Mouse (Mus musculus) ES-E14 (cell line): ENCODE measurements at regions not wholly inside any gene's neighbourhood (a gene's known extent, or its start where the extent isn't known, plus 50 kb on each side); places are given as distances from the start of the nearest gene placed in this dataset.

Source experiments
- DNase-seq: peaks from one replicate; pipeline ENCODE4 v3.0.0-alpha.2; 2013; ENCODE audit warnings: low read depth, low spot score
- H3K27ac ChIP-seq: 2 replicates; pipeline ENCODE4 v1.5.1; 2012; ENCODE audit warnings: low read depth, mild to moderate bottlenecking, low read length, moderate library complexity, mixed read lengths; ENCODE audit not compliant: poor library complexity, insufficient read depth, severe bottlenecking
- H3K36me3 ChIP-seq: 2 replicates; pipeline ENCODE4 v1.6.1; 2012; ENCODE audit warnings: mild to moderate bottlenecking, low read length, moderate library complexity, mixed read lengths; ENCODE audit not compliant: control insufficient read depth, poor library complexity, insufficient read depth, severe bottlenecking
- H3K4me1 ChIP-seq, 2 experiments: fragments of 150-350 bp in 1 of 2; sonication (generic) in 1 of 2; 2 replicates each; pipeline ENCODE4 v1.6.1; 2012; ENCODE audit warnings: low read length in 2 of 2, mild to moderate bottlenecking in 1 of 2, mixed read lengths in 1 of 2; ENCODE audit not compliant: control insufficient read depth in 2 of 2, insufficient read depth in 2 of 2, poor library complexity in 1 of 2
- H3K4me3 ChIP-seq, 2 experiments: fragments of 150-350 bp in 1 of 2; sonication (generic) in 1 of 2; 2 replicates each; pipeline ENCODE4 v1.5.1; 2012; ENCODE audit warnings: low read length in 2 of 2, low read depth in 1 of 2, mild to moderate bottlenecking in 1 of 2, mixed read lengths in 1 of 2; ENCODE audit not compliant: insufficient read depth in 1 of 2, poor library complexity in 1 of 2, severe bottlenecking in 1 of 2
- H3K9ac ChIP-seq: 2 replicates; pipeline ENCODE4 v1.6.1; 2012; ENCODE audit warnings: low read depth, mild to moderate bottlenecking, low read length, mixed read lengths; ENCODE audit not compliant: poor library complexity, insufficient read depth, severe bottlenecking
- H3K9me3 ChIP-seq: fragments of 150-350 bp; sonication (generic); 2 replicates; pipeline ENCODE4 v1.6.1; 2012; ENCODE audit warnings: low read depth, mild to moderate bottlenecking, low read length; ENCODE audit not compliant: control insufficient read depth, insufficient read depth
- CHD2 ChIP-seq: IDR thresholded peaks from 2 replicates; pipeline ENCODE4 v1.6.1; 2014; ENCODE audit warnings: mild to moderate bottlenecking, low read depth, low read length, inconsistent platforms
- HCFC1 ChIP-seq: IDR thresholded peaks from 2 replicates; pipeline ENCODE4 v1.6.1; 2012; ENCODE audit warnings: low read length, inconsistent platforms, borderline replicate concordance; ENCODE audit not compliant: insufficient read depth
- MAFK ChIP-seq: IDR thresholded peaks from 2 replicates; pipeline ENCODE4 v1.6.1; 2014; ENCODE audit warnings: mild to moderate bottlenecking, low read depth, low read length, inconsistent platforms; ENCODE audit not compliant: insufficient read depth
- ZC3H11A ChIP-seq: IDR thresholded peaks from 2 replicates; pipeline ENCODE4 v1.6.1; 2012; ENCODE audit warnings: low read depth, mild to moderate bottlenecking, inconsistent platforms, low read length, borderline replicate concordance
- ZNF384 ChIP-seq: IDR thresholded peaks from 2 replicates; pipeline ENCODE4 v1.6.1; 2012; ENCODE audit warnings: low read depth, low read length, inconsistent platforms
- in situ Hi-C, 2 experiments: fragments of 600-800 bp; cut with MboI; formaldehyde crosslinking; loops; one replicate each; pipeline ENCODE4 v1.15.1; 2025; ENCODE audit warnings: low sequenced_read_pairs in 2 of 2, inconsistent platforms in 1 of 2; ENCODE audit not compliant: unreplicated experiment in 2 of 2

DNA sequence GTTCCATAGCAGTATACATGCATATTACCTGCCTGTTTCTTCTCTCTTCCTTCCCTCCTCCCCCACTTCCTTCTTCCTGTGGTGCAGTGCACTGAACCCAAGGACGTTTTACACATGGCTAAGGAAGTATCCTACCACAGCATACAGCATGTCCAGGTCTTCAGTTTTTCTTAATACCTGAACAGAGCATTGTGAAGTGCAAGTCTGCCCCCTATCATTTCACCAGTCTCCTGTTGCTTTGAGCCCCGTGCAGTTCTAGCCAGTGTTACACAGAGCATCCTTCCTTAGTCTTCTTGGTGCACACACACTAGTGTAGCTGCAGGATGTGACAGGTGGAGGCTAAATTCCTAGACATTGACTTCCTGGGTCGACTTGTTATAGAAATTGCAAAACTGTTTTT lies 53.7 kb upstream of the Foxb1 start:
- H3K9me3 ChIP-seq = no peaks in the 10 kb centered on the region
- H3K9ac ChIP-seq = no peak overlapping the region
- no peak overlapping the region for H3K4me3 ChIP-seq
- no peak overlapping the region for H3K27ac ChIP-seq
- H3K4me1 ChIP-seq = no peaks in the 10 kb centered on the region
- DNase-seq = no peak
- H3K36me3 ChIP-seq = no peaks in the 10 kb centered on the region
- in situ Hi-C loops = no loop called here
- no peak for TF ChIP-seq MAFK
- TF ChIP-seq HCFC1 = no peak
- TF ChIP-seq ZC3H11A = no peak
- no peak for TF ChIP-seq CHD2
- TF ChIP-seq ZNF384 = no peak

DNA sequence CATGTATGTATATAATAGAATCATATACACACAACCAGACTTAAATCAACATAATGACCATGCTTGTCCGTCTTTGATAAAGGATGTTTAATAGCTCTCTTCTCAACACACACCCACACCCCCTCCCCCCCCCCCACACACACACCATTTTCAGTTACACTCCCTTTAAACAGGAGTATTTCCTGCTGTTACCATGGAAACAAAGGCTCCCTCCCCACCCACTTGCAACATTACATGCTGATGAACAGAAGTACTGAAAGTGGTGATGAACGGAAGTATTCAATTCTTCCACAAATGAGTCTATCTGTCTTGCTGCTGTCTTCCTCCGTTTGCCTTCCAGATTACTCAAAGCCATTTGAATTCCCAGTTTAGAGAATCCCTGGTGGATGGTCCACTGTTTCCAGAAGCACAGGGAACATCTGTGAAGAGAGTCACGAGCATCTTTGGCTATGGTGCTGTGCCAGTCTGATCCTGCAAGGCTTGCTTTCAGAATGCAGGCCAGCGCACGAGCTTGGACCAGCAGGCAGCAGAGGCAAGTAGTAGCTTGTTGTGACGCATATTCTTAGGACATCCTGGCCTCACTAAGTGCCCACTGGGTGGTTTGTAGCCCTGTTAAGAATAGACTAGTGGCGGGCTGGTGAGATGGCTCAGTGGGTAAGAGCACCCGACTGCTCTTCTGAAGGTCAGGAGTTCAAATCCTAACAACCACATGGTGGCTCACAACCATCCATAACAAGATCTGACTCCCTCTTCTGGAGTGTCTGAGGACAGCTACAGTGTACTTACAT lies 62.6 kb upstream of the Foxb1 start:
- no peak for TF ChIP-seq ZNF384
- no peak for TF ChIP-seq ZC3H11A
- TF ChIP-seq MAFK = no peak
- no peak for TF ChIP-seq CHD2
- TF ChIP-seq HCFC1 = no peak
- Histone ChIP-seq H3K36me3 (no peaks in the 10 kb centered on the region), H3K4me1 (no peaks in the 10 kb centered on the region), H3K4me3 (no peak overlapping the region), H3K27ac (no peak overlapping the region), H3K9me3 (no peaks in the 10 kb centered on the region), H3K9ac (no peak overlapping the region)
- no peak for DNase-seq
- in situ Hi-C loops = no loop called here

DNA sequence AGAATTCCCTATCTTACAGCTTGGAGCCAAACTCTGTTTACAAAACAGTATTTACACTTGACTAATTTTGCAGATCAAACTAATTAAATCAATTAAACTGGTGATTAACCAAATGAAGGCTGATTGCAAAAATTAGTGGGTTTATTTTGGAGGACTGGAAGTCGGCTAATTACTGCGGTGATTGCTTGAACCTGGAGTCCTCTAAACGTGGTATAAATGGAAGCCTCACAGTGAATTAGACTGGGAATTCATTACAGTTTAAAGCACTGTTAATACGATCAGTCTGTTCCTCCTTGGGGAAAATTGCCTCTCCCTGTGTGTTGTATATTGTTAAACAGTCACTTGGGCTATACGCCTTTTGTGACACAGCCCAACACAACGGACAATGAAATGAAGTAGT lies 67.7 kb upstream of the Foxb1 start:
- H3K9ac ChIP-seq = no peak overlapping the region
- no peak for DNase-seq
- TF ChIP-seq ZNF384 (no peak), MAFK (no peak), ZC3H11A (no peak), HCFC1 (no peak), CHD2 (no peak)
- in situ Hi-C loops = no loop called here
- no peak overlapping the region for H3K27ac ChIP-seq
- H3K9me3 ChIP-seq = no peaks in the 10 kb centered on the region
- no peaks in the 10 kb centered on the region for H3K36me3 ChIP-seq
- H3K4me3 ChIP-seq = no peak overlapping the region
- no peaks in the 10 kb centered on the region for H3K4me1 ChIP-seq

DNA sequence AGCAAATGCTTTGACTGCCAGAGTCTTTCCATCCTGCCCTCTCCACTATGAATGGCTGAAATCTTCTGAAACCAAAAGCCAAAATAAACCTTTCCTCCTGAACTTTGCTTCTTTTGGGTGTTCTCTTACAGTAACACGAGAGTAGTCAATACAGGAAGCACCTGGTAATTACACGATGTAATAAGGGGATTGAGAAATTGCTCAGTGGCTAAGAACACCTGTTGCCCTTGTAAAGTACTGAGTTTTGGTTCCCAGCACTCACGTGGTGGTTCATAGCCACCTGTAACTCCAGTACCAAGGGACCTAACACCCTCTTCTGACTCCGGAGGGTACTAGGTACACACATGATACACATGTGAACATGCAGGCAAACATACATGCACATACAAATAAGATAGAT lies 74.7 kb upstream of the Foxb1 start:
- Histone ChIP-seq H3K9me3 (no peaks in the 10 kb centered on the region), H3K4me3 (no peak overlapping the region), H3K27ac (no peak overlapping the region), H3K4me1 (no peaks in the 10 kb centered on the region), H3K9ac (no peak overlapping the region), H3K36me3 (no peaks in the 10 kb centered on the region)
- no peak for TF ChIP-seq MAFK
- TF ChIP-seq ZNF384 = no peak
- TF ChIP-seq CHD2 = no peak
- no peak for TF ChIP-seq ZC3H11A
- TF ChIP-seq HCFC1 = no peak
- in situ Hi-C loops = no loop called here
- DNase-seq = no peak
